Mouse (Mus musculus) gastrocnemius, adult 2 months (tissue): Measurements from ENCODE around the gene Fgf9. TPM values are rescaled to one million over a fixed set of nuclear protein-coding genes. Genes with fewer than 3 reads are reported as not detected.
A peak's percentile ranks its signal among the peaks of the same experiment; 100 is the strongest.

ENCODE experiments used
- DNase-seq: peaks from one replicate; pipeline ENCODE4 v3.0.0; 2022
- H3K27ac ChIP-seq: fragments of 200-600 bp; 2 replicates; pipeline ENCODE4 v1.8.1; 2022; ENCODE audit warnings: mild to moderate bottlenecking
- H3K4me3 ChIP-seq: fragments of 200-600 bp; 2 replicates; pipeline ENCODE4 v1.8.1; 2022; ENCODE audit warnings: mild to moderate bottlenecking, moderate library complexity
- CTCF ChIP-seq: fragments of 200-600 bp; IDR thresholded peaks from 2 replicates; pipeline ENCODE4 v1.8.1; 2022; ENCODE audit warnings: antibody characterized with exemption, mild to moderate bottlenecking, moderate library complexity
- intact Hi-C: fragments of 180-260 bp; cut with DNase I; formaldehyde crosslinking; loops from one replicate; pipeline ENCODE4 v1.15.1; 2025
- long read RNA-seq, 2 experiments: library from polyadenylated mRNA; stranded (forward); transcript quantifications; one replicate each; pipeline ENCODE4 v2.0.0; 2021
- total RNA-seq, 2 experiments: library from RNA; stranded (reverse); gene quantifications; 2 replicates each; pipeline ENCODE4 v1.2.3; 2021

The Fgf9 gene
- 1 to 10 TPM; 1.3 to 2.8 TPM for total RNA-seq
- long read RNA-seq, experiment 1, partial matches to known transcripts, result 0 of 1 reads
- long read RNA-seq, experiment 1, other reads (novel, unspliced or antisense), result 0 of 1 reads
- long read RNA-seq, experiment 2, partial matches to known transcripts, result 0 of 2 reads
- long read RNA-seq, experiment 2, other reads (novel, unspliced or antisense), result 0 of 2 reads

DNA sequence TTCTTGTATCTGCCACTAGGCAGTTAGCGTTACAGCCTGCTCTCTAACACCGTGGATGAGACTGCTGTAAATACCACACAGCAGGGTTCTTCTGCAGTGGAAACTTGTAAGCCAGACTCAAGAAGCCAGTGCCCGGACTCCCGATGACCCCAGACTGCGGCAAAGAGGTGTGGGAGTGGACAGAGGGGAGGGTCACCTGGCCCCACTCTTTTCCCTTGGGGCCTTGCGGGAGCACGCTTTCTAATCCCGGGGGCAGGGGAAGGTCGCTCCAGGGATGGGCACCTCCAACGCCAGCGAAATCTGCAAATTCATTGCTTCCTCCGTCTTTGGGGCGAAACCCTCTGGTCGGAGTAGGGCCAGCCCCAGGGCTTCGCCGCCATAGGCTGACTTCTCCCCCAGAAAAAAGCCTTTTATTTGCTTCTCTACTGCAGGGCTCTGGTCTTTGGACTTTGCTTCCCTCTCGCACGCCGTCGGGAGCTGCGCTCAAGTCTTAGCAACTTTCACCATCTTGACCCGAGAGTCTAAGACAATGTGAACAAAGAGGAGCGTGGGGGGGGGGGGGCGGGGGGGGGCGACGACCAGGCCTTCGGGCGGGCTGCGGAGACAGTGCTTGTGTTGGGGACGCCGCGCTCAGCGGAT lies at the start of gene Fgf9:
Gene Fgf9, plus strand, starts transcription at position 67 of the 639 bp plus-strand sequence.
- no peak for TF ChIP-seq CTCF
- intact Hi-C loops, result loop anchor here (10.0 kb wide), 1 partner anchor 1134 kb away; the partner anchor contains the start of gene Rcbtb1
- Histone ChIP-seq H3K4me3 (peak within 1 kb of the TSS; percentile 83), H3K27ac (peak within 1 kb of the TSS; percentile 66)
- peak; percentile 24 for DNase-seq

DNA sequence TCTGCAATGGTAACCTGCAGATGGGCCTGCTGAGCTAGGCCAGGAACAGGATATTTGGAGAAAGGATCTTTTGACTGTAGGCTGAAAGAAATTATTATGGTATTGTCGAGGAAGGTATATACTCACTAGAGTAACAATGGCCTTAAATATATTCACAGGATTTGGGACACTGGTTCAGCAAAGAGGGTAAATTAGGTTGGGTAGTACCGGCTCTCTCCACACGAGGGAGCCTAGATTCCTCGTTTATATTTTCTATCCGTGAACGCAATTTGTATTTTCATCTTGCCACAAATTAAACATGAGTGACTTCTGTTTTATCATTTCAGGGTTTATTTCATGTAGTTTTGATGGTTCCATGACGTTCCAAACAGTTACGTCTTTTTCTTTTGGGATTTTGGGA lies 35.8 kb upstream of the Fgf9 start:
- no peak overlapping the region for H3K27ac ChIP-seq
- H3K4me3 ChIP-seq, result no peak overlapping the region
- peak; percentile 40 for DNase-seq
- peak; percentile 87 for TF ChIP-seq CTCF
- intact Hi-C loops, result loop anchor here (2.0 to 10.0 kb wide), 3 partner anchors 570 to 1050 kb away; no protein-coding TSS in a partner anchor

DNA sequence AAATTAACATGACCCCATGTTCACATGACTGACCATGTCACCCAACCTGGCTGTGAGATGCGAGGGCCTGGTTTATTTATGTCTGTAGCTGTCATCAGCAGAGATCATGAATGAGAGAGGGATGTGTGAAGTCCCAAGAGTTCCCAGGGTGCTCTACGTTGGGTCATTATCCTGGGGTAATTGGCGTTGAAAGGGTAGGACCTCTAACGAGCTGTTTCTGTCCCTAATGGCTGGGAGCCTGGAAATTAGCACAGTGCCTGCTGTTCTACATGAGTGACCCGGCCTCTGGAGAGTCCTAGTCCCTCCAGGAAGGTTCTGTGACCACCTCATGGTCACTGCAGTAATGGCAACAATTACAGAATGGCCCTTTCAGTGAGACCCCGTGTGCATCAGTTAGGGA lies 34.2 kb upstream of the Fgf9 start:
- no peak overlapping the region for H3K4me3 ChIP-seq
- DNase-seq, result no peak
- H3K27ac ChIP-seq, result no peak overlapping the region
- intact Hi-C loops, result loop anchor here (10.0 kb wide), 2 partner anchors 569 to 1049 kb away; no protein-coding TSS in a partner anchor
- TF ChIP-seq CTCF, result no peak

DNA sequence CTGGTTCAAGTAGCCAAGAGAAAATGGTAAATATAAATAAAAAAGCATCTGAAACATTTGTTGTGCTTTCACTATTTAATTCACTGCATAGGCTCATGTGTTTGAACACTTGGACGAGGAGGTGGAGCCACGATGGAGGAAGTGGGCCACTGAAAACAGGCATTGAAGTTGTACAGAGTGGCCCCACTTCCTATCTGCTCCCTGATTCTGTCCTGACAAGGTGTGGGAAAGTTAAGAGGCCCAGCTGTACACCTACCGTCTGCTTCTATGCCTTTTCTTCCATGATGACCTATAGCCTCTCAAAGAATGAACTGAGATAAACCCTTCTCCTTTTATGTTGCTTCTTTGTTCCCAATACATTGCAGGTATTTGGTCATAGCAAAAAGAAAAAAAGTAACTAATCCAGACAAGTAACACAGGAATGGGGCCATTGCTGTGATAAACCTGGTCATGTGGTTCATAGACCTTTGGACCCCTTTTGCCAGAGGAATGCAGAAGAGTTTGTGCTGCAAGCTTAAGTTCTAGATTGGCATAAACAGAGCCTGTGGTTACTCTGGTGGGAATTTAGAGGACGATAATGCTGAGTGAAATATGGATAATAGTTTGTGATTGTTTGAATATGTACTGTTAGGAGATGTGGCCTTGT lies 23.6 kb upstream of the Fgf9 start:
- Histone ChIP-seq H3K27ac (no peak overlapping the region), H3K4me3 (no peak overlapping the region)
- TF ChIP-seq CTCF, result no peak
- intact Hi-C loops, result no loop called here
- DNase-seq, result no peak

DNA sequence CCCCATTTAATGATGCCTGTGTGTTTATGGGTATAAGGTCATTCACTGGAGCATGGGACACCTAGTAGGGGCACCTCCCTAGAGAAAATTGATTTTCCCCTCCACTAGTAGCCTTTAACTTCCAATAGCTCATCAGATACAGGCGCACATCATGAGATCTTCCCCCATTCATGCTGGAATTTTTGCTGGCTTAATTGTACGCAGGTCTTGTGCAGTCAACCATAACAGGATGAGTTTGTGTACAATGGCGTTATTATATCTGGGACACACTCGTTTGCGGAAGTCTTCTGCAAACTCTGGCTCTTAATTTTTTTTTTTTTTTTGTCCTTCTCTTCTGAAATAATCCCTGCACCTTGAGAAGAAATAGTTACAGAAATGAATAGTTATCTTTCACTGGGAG lies 19.7 kb upstream of the Fgf9 start:
- DNase-seq, result no peak
- no peak overlapping the region for H3K27ac ChIP-seq
- intact Hi-C loops, result no loop called here
- TF ChIP-seq CTCF, result no peak
- no peak overlapping the region for H3K4me3 ChIP-seq

DNA sequence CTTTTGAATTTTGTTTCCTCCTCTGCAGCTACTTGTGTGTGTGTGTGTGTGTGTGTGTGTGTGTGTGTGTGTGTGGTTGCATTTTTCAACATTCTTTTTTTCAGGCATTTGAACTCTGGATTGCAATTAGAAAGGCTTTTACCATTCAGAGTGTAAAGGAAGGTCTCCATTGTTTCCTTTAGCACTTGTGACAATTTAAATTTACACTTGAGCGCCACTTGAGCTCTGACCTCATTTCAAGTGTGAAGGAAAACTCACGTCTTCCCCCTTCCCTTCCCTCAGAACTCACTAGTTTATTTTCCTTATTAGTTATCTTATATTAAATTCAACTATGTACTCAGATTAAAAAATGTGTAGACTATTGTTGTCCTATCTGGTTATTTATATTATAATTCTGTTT lies 2.8 kb upstream of the Fgf9 start:
- intact Hi-C loops, result no loop called here
- TF ChIP-seq CTCF, result no peak
- H3K4me3 ChIP-seq, result no peak overlapping the region
- no peak overlapping the region for H3K27ac ChIP-seq
- no peak for DNase-seq

DNA sequence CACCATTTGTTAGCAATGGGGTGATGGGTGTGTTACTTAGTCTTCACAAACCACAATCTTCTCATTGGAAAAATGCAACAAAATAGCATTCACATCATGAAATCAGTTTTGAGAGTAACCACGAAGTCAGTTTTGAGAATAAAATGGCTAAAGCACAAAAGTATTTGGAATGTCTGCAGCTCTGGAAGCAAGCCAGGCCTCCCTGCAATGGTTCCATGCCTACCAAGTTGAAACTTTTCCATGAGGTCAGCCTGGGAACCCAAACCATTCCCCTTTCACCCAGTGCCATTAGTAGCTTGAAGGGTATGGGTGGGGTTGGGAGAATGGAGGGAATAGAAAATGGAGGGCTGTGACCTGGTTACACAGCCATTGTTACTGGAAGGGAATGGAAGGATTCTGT lies 1.7 kb upstream of the Fgf9 start:
- Histone ChIP-seq H3K4me3 (no peak overlapping the region), H3K27ac (no peak overlapping the region)
- no peak for DNase-seq
- intact Hi-C loops, result no loop called here
- TF ChIP-seq CTCF, result no peak

DNA sequence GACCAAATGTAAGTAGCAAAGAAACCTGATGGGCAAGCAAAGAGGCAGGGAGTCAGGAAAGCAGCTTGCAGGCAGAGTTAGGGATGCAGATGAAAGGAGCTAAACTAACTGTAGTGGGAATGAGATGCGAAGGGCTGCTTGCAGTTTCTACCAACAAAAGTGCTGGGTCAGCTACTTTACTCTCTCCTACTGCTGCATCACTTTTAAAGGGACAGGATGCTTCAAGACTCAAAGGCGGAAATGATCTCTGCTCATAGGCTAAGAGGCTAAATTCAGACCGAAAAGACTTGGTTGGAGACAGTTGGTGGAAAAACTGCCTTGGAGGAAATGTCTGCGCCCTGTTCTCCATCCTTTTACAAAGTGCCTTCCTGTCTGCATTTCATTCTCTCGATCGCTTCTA lies 420 bp upstream of the Fgf9 start:
- no peak overlapping the region for H3K27ac ChIP-seq
- DNase-seq, result no peak
- H3K4me3 ChIP-seq, result peak overlapping the region; percentile 83
- intact Hi-C loops, result loop anchor here (10.0 kb wide), 1 partner anchor 1135 kb away; the partner anchor contains the start of gene Rcbtb1
- no peak for TF ChIP-seq CTCF

DNA sequence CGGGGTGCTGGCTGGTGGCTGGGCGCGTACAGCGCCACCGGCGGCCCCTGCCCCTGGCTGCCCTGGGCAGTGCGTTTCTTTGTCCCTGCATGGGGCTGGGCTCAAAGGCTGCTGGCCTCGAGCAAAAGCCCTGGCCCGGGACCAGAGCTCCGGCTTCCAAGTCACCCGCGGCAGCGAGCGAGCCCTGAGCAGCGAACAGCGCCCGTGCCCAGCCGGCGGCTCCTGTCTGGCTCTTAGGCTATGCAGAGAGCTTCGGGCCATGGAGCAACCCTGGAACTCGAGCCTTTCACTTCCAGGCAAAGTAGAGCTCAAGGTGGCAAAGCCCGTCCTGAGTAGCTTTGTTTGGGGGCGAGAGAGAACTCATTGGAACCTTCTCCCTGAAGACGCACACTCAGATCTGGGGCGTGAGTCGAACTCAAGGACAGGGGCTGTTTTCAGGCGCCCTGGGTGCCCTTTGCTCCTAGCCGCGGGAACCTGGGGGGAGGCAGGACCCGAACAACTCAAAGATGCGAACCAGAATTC lies 834 bp downstream of the Fgf9 start:
- Histone ChIP-seq H3K27ac (peak overlapping the region; percentile 66), H3K4me3 (peak overlapping the region; percentile 83)
- DNase-seq, result peak; percentile 78
- intact Hi-C loops, result loop anchor here (10.0 kb wide), 1 partner anchor 1134 kb away; the partner anchor contains the start of gene Rcbtb1
- TF ChIP-seq CTCF, result peak; percentile 12; the same call in 1 of the 2 replicates

DNA sequence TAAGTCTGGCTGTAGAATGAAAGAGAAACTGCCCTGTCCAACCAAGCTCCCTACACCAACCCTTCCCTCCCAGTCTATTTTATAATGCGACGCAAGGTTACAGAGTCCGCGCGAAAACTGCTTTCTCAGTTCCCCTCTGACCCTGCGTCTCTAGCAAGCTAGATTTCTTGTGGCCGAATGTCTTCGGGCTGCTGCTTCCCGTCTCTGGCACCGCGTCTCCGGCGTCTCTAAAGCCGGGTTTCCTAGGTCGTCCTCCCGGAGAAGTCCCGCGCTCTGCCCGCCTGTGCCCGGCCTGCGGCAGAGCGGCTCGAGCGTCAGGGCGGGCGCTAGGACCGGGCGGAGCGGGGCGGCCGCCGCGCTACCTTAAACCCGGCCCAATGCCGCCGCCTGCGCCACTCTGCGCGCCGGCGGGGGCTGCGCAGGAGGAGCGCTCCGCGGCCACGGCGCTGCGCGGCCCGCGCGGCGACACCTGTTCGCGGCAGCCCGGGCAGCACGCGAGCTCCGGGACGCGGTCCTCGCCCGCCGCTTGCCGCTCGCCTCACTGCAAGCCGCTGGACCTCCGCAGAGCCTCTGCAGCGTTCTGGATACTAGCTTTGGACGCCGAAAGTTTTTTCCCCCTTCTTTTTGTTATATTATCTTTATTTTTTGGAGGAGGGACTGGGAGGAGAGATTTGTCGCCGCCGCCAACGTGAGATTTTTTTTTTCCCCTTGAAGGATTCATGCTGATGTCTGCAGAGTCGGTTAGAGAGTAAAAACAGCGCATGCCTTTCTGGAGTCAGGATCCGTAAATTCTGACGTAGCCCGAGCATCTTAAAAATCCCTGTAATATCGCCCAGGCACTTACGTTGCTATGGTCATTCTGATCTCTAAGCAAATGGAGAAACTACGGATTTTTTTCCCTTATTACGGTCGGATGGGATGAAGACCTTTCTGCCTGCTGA lies 1.8 kb downstream of the Fgf9 start:
- peak; percentile 87 for DNase-seq
- H3K4me3 ChIP-seq, result peak overlapping the region; percentile 83
- TF ChIP-seq CTCF, result no peak
- intact Hi-C loops, result loop anchor here (10.0 kb wide), 1 partner anchor 1133 kb away; the partner anchor contains the start of gene Rcbtb1
- H3K27ac ChIP-seq, result peak overlapping the region; percentile 79

DNA sequence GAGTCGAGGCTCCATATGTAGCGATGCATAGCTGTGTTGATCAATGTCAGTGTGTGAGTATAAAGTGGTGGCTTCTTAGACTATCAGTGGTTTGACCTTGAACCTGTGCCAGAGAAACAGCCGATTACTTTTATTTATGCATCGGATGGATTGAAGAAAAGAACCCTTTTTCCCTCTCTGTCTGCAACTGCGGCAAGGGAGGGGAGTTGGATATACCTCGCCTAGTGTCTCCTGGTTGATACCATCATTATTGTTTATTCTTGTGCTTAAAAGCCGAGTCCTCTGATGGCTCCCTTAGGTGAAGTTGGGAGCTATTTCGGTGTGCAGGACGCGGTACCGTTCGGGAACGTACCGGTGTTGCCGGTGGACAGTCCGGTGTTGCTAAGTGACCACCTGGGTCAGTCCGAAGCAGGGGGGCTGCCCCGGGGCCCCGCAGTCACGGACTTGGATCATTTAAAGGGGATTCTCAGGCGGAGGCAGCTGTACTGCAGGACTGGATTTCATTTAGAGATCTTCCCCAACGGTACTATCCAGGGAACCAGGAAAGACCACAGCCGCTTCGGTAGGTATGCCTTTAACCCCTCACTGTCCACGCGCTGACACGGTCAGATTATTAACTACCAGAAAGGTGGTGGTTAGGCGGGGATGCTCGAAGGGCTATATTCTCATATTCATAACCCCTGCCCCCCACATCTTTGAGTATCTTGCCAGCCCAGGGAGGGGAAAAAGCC lies 2.6 kb downstream of the Fgf9 start:
- intact Hi-C loops, result loop anchor here (10.0 kb wide), 1 partner anchor 1132 kb away; the partner anchor contains the start of gene Rcbtb1
- Histone ChIP-seq H3K27ac (no peak overlapping the region; the same call in 1 of the 2 replicates), H3K4me3 (peak overlapping the region; percentile 83)
- no peak for TF ChIP-seq CTCF
- peak; percentile 21 for DNase-seq
